Mouse (Mus musculus): ENCODE data around the gene Olfr684. TPM values are rescaled to one million over a fixed set of nuclear protein-coding genes. Genes with fewer than 3 reads are reported as not detected.

The Olfr684 gene
- total RNA-seq (2014; fragmentation: Nextera tagmentation) (not detected in 2 replicates), total RNA-seq (2017) (0.22 TPM in 1 of 2 replicates, not detected in the other), polyA plus RNA-seq (2012) (not detected in 2 replicates)

DNA sequence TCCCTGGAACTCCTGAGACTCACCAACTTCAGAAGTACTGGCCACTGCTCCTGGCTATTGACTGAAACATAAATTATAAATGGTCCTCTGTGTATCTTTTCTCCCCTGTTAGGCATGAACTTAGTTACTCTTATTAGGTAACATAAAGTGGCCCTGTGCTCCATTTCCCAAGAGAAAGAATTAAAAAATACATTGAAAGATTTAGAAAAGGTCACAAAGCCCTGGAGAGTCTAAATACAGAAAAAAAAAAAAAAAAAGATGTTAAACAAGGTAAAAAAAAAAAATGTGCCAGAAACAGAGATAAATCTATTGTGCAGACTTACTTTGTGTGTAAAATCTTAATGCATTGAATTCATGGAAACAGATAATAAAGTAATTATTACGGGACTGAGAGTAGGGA lies at the start of gene Olfr684:
TSS of gene Olfr684 (minus strand) at position 101 of the 400 bp plus-strand sequence.
- H3K4me1 ChIP-seq (ENCODE audit: insufficient read depth, low read depth, low read length): no peaks in the 10 kb centered on the region
- TF ChIP-seq CTCF (IDR thresholded peaks at IDR 0.05; ENCODE audit: low read depth, low read length) (no peak), GATA1 (IDR thresholded peaks at IDR 0.05; ENCODE audit: borderline replicate concordance, low read length) (no peak), POLR2AphosphoS5 (IDR thresholded peaks at IDR 0.05; ENCODE audit: insufficient replicate concordance, low read depth, low read length) (no peak), TAL1 (conservative IDR thresholded peaks at IDR 0.05; ENCODE audit: low read depth, low read length) (no peak), GATA2 (IDR thresholded peaks at IDR 0.05; ENCODE audit: borderline replicate concordance, low read depth, low read length) (no peak)
- DNase-seq (ENCODE audit: low spot score): no peak
- no peak for ATAC-seq (ENCODE audit: extremely low read depth, insufficient number of reproducible peaks, low FRiP score, poor library complexity, severe bottlenecking)
- H3K4me3 ChIP-seq (ENCODE audit: low read depth, low read length): no peak within 1 kb of the TSS
- no peaks in the 10 kb centered on the region for H3K27me3 ChIP-seq (ENCODE audit: insufficient read depth, low read length)
- no peaks in the 10 kb centered on the region for H3K9me3 ChIP-seq (replicated peaks)
- no peaks in the 10 kb centered on the region for H3K36me3 ChIP-seq (replicated peaks)

DNA sequence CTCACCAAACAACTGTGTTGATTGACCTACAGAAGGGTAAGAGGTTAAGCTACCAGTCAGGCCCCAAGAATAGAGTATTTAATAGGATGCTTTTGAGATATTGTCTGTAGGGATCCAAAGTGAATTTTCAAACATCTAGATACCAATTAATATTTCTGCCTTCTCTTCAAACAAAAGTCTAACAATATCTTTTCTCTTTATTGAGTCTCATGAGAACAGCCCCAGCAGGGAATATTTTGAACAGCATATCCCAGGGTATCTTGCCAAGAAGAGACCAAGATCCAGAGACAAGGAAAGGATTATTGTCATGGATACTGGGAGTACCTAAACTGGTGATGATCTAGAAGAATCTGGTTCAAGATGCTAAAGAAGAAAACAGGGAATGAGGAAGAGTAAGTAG lies 43.9 kb upstream of the Olfr684 start, which contains the start of gene Olfr686:
TSS of gene Olfr686 (minus strand) at position 101 of the 400 bp plus-strand sequence.
- no peaks in the 10 kb centered on the region for H3K27me3 ChIP-seq (ENCODE audit: insufficient read depth, low read length)
- no peaks in the 10 kb centered on the region for H3K4me1 ChIP-seq (ENCODE audit: insufficient read depth, low read depth, low read length)
- no peak for TF ChIP-seq TAL1 (conservative IDR thresholded peaks at IDR 0.05; ENCODE audit: low read depth, low read length)
- no peak for TF ChIP-seq POLR2AphosphoS5 (IDR thresholded peaks at IDR 0.05; ENCODE audit: insufficient replicate concordance, low read depth, low read length)
- TF ChIP-seq GATA1 (IDR thresholded peaks at IDR 0.05; ENCODE audit: borderline replicate concordance, low read length): no peak
- TF ChIP-seq GATA2 (IDR thresholded peaks at IDR 0.05; ENCODE audit: borderline replicate concordance, low read depth, low read length): no peak
- TF ChIP-seq CTCF (IDR thresholded peaks at IDR 0.05; ENCODE audit: low read depth, low read length): no peak
- DNase-seq (ENCODE audit: low spot score) (no peak), ATAC-seq (ENCODE audit: extremely low read depth, insufficient number of reproducible peaks, low FRiP score, poor library complexity, severe bottlenecking) (no peak)
- H3K36me3 ChIP-seq (replicated peaks): no peaks in the 10 kb centered on the region
- no peaks in the 10 kb centered on the region for H3K9me3 ChIP-seq (replicated peaks)
- H3K4me3 ChIP-seq (ENCODE audit: low read depth, low read length): no peak within 1 kb of the TSS

DNA sequence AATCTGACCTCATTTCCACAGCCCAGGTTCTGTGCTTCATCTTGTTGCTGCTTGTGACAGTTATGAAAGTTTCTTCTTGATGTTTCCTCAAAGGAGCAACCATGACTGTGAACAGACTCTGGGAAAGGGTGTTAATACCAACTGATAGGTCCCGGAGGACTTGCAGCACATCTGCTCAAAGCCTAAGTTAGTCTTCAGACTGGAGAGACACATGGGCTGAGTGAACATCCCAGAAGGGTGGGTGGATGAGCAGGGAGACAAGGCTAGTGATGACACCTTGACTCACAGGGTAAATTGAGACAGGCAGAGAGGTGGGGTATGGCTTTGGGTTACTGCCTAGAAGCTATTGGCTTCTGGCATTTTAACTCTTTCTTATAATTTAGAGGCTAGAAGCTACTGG lies 22.5 kb upstream of the Olfr684 start, which contains the start of gene Olfr685:
TSS of gene Olfr685 (minus strand) at position 101 of the 400 bp plus-strand sequence.
- Histone ChIP-seq H3K4me3 (ENCODE audit: low read depth, low read length) (no peak within 1 kb of the TSS), H3K36me3 (replicated peaks) (no peaks in the 10 kb centered on the region), H3K4me1 (ENCODE audit: insufficient read depth, low read depth, low read length) (no peaks in the 10 kb centered on the region), H3K27me3 (ENCODE audit: insufficient read depth, low read length) (no peaks in the 10 kb centered on the region), H3K9me3 (replicated peaks) (no peaks in the 10 kb centered on the region)
- ATAC-seq (ENCODE audit: extremely low read depth, insufficient number of reproducible peaks, low FRiP score, poor library complexity, severe bottlenecking): no peak
- TF ChIP-seq CTCF (IDR thresholded peaks at IDR 0.05; ENCODE audit: low read depth, low read length): no peak
- no peak for TF ChIP-seq GATA2 (IDR thresholded peaks at IDR 0.05; ENCODE audit: borderline replicate concordance, low read depth, low read length)
- TF ChIP-seq POLR2AphosphoS5 (IDR thresholded peaks at IDR 0.05; ENCODE audit: insufficient replicate concordance, low read depth, low read length): no peak
- TF ChIP-seq GATA1 (IDR thresholded peaks at IDR 0.05; ENCODE audit: borderline replicate concordance, low read length): no peak
- no peak for TF ChIP-seq TAL1 (conservative IDR thresholded peaks at IDR 0.05; ENCODE audit: low read depth, low read length)
- DNase-seq (ENCODE audit: low spot score): no peak

DNA sequence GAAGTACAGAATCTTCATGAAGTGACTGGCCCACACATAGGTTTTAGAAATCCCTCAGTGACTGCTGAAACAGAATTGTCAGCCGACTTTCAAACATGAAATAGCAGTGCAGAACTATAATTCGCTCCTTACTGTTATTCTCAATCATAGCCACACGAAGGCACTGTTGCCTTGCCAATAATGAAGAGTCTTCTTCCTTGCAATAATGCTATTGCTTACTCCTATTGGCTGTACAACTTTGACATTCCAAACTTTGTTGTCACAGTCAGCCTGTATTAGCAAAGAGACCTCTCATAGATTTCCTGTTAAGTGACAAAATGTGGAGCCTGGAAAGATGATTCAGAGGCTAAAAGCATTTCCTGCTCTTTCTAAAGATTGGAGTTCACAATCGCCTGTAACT lies 7.3 kb upstream of the Olfr684 start:
- DNase-seq (ENCODE audit: low spot score) (no peak), ATAC-seq (ENCODE audit: extremely low read depth, insufficient number of reproducible peaks, low FRiP score, poor library complexity, severe bottlenecking) (no peak)
- no peak overlapping the region for H3K4me3 ChIP-seq (ENCODE audit: low read depth, low read length)
- H3K9me3 ChIP-seq (replicated peaks): no peaks in the 10 kb centered on the region
- no peaks in the 10 kb centered on the region for H3K36me3 ChIP-seq (replicated peaks)
- TF ChIP-seq GATA2 (IDR thresholded peaks at IDR 0.05; ENCODE audit: borderline replicate concordance, low read depth, low read length): no peak
- no peaks in the 10 kb centered on the region for H3K4me1 ChIP-seq (ENCODE audit: insufficient read depth, low read depth, low read length)
- H3K27me3 ChIP-seq (ENCODE audit: insufficient read depth, low read length): no peaks in the 10 kb centered on the region

- no peaks in the 10 kb centered on the region for H3K9me3 ChIP-seq (replicated peaks)
- no peak for ATAC-seq (ENCODE audit: extremely low read depth, insufficient number of reproducible peaks, low FRiP score, poor library complexity, severe bottlenecking)
- no peak for TF ChIP-seq POLR2AphosphoS5 (IDR thresholded peaks at IDR 0.05; ENCODE audit: insufficient replicate concordance, low read depth, low read length)
- DNase-seq (ENCODE audit: low spot score): no peak
- no peaks in the 10 kb centered on the region for H3K4me1 ChIP-seq (ENCODE audit: insufficient read depth, low read depth, low read length)
- no peaks in the 10 kb centered on the region for H3K36me3 ChIP-seq (replicated peaks)
- H3K27me3 ChIP-seq (ENCODE audit: insufficient read depth, low read length): no peaks in the 10 kb centered on the region
- H3K4me3 ChIP-seq (ENCODE audit: low read depth, low read length): no peak within 1 kb of the TSS
These were observed 16.5 kb downstream of the Olfr684 start, which contains the start of gene Olfr683 for GRCm38 (mm10) chr7:105146912-105147311. TSS of gene Olfr683 (minus strand) at chr7:105147012.

DNA sequence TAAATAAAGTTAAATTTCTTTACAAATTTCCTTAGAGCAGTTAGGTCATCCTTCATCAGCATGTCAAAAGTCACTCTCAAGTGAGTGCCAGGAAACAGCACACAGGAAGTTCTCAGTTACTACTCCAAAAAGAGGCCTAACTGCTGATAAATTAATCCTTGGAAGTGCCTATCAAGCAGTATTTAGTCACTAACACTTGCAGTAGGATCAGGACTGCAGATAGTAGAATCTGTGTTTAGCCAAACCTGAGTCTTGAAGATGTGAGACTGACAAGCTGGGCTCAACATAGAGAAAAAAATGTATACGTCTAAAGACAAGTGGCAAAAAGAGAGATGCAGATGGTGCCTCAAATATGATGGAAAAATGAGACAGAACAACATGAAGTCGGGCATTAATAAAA lies 22.2 kb downstream of the Olfr684 start:
- H3K36me3 ChIP-seq (replicated peaks): no peaks in the 10 kb centered on the region
- H3K4me3 ChIP-seq (ENCODE audit: low read depth, low read length): no peak overlapping the region
- no peak for ATAC-seq (ENCODE audit: extremely low read depth, insufficient number of reproducible peaks, low FRiP score, poor library complexity, severe bottlenecking)
- H3K27me3 ChIP-seq (ENCODE audit: insufficient read depth, low read length): no peaks in the 10 kb centered on the region
- no peak for DNase-seq (ENCODE audit: low spot score)
- TF ChIP-seq TAL1 (conservative IDR thresholded peaks at IDR 0.05; ENCODE audit: low read depth, low read length): no peak
- TF ChIP-seq GATA1 (IDR thresholded peaks at IDR 0.05; ENCODE audit: borderline replicate concordance, low read length): no peak
- no peak for TF ChIP-seq GATA2 (IDR thresholded peaks at IDR 0.05; ENCODE audit: borderline replicate concordance, low read depth, low read length)
- TF ChIP-seq CTCF (IDR thresholded peaks at IDR 0.05; ENCODE audit: low read depth, low read length): no peak
- no peak for TF ChIP-seq POLR2AphosphoS5 (IDR thresholded peaks at IDR 0.05; ENCODE audit: insufficient replicate concordance, low read depth, low read length)
- no peaks in the 10 kb centered on the region for H3K9me3 ChIP-seq (replicated peaks)
- no peaks in the 10 kb centered on the region for H3K4me1 ChIP-seq (ENCODE audit: insufficient read depth, low read depth, low read length)

GRCm38 (mm10) chr7:105116536-105116935 lies 46.9 kb downstream of the Olfr684 start, which contains the start of gene Olfr681:
TSS of gene Olfr681 (plus strand) at chr7:105116836.
- no peaks in the 10 kb centered on the region for H3K4me1 ChIP-seq (ENCODE audit: insufficient read depth, low read depth, low read length)
- no peak for DNase-seq (ENCODE audit: low spot score)
- no peak within 1 kb of the TSS for H3K4me3 ChIP-seq (ENCODE audit: low read depth, low read length)
- no peaks in the 10 kb centered on the region for H3K27me3 ChIP-seq (ENCODE audit: insufficient read depth, low read length)
- no peak for ATAC-seq (ENCODE audit: extremely low read depth, insufficient number of reproducible peaks, low FRiP score, poor library complexity, severe bottlenecking)
- H3K36me3 ChIP-seq (replicated peaks): no peaks in the 10 kb centered on the region
- H3K9me3 ChIP-seq (replicated peaks): no peaks in the 10 kb centered on the region
- no peak for TF ChIP-seq TAL1 (conservative IDR thresholded peaks at IDR 0.05; ENCODE audit: low read depth, low read length)
- TF ChIP-seq POLR2AphosphoS5 (IDR thresholded peaks at IDR 0.05; ENCODE audit: insufficient replicate concordance, low read depth, low read length): no peak
- no peak for TF ChIP-seq CTCF (IDR thresholded peaks at IDR 0.05; ENCODE audit: low read depth, low read length)
- no peak for TF ChIP-seq GATA2 (IDR thresholded peaks at IDR 0.05; ENCODE audit: borderline replicate concordance, low read depth, low read length)
- no peak for TF ChIP-seq GATA1 (IDR thresholded peaks at IDR 0.05; ENCODE audit: borderline replicate concordance, low read length)
